Mouse (Mus musculus): ENCODE results near the gene Zranb1.
A peak's percentile ranks its signal among the peaks of the same experiment; 100 is the strongest.

Gene Zranb1

DNA sequence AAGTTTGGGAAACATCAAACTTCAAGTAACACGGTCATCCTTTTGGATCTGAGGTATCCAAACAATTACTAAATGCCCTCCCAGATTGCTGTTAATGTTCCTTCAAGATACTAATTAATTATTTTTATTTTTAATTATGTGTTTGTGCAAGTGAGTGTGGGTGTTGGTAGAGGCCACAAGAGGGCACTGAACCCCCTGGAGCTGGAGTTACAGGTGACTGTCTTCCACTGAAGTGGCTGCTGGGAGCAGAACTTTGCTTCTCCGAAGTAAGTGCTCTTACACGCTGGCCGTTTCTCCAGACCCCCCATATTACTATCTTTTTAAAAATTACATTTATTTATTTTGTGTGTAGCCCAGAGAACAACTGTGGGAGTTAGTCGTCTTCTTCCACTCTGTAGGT lies 887 bp upstream of the Zranb1 start:
- DNase-seq = peak in 1 of 2 experiments; percentile 12

DNA sequence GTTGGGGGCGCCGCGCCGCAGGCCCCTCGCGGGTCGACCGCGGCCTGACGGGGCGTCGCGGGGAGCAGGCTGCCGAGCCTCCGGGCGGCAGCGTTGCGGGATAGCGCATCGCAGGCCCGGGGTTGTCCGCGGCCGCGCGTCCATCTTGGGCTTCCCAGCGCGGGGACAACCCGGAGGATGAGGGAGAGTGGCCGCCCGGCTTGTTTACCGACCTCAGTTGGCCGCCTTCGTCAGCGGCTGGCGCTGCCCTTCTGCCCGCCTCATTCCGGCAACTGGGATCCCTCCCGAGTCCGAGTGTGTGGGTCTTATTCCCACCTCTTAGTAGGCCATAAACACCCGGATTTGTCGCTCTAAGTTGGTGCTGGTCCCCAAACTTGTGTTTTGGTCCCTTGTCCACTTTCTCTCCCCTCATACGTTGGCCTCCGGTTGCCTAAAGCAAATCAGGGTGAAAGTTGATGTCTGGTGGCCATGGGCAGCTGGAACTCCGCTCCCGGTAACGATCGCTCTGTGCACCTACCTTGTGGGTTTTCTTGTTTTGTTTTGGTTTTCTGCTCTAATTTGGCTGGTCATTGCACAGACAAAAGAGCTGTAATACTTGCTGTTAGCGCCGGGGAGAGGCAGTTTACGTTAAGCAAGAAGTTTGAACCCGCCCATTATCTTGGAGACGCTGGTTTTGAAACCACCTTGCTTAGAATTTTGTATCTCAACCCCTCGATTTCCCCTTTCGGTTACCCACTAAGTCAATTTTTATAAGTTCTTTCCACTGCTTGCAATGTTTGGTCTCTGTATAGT lies 814 bp downstream of the Zranb1 start:
- no peak for DNase-seq

DNA sequence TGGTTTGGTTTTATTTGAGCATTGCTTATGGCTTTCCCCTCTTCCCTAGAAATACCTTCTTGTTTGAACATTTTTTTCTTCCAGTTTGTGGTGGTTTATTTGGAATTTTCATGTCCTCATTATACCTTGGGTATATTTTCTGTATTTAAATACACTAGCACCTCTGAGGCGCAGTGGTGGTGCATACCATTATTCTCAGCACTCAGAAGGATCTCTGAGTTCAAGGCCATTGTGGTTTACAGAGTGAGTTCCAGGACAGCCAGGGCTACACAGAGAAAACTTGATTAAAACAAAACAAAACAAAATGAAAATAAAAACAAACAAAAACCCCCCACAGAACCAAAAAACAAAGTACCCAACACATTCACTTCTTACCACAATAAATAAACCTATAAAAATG lies 2.4 kb downstream of the Zranb1 start:
- no peak for DNase-seq

DNA sequence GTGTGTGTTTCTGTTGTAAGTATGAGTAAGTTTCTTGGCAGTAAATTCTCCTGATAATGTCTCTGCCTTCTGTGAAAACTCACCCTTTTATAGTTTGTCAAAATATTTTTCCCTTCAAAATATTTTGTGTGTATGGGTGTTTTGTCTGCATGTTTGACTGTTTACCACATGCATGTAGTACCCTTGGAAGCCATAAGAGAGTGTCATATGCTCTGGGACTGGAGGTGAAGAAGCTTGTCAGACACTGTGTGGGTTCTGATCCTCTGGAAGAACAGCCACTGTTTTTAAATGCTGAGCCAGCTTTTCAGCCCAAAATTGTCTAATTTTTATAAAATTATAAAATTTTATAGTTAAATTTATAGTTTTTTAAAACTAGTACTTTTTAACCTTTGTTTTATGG lies 3.8 kb downstream of the Zranb1 start:
- DNase-seq = no peak

DNA sequence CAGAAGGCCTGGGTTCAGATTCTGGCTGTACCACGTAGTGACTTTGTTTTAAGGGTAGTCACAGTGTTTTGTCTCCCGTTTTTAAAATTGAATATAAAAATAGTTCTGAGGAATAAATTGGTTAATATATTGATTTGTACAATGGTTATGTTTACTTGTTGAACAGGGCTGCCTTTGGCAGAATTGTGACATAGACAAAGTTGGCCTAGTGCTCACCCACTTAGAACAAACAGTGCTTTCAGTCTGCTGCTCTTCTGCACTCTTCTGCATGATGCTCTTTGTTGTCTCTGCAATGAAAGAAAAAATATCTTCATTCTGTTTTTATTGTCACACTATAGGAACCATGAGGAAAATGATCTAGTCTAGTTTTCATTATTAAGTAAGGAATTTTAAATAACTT lies 8.2 kb downstream of the Zranb1 start:
- no peak for DNase-seq

DNA sequence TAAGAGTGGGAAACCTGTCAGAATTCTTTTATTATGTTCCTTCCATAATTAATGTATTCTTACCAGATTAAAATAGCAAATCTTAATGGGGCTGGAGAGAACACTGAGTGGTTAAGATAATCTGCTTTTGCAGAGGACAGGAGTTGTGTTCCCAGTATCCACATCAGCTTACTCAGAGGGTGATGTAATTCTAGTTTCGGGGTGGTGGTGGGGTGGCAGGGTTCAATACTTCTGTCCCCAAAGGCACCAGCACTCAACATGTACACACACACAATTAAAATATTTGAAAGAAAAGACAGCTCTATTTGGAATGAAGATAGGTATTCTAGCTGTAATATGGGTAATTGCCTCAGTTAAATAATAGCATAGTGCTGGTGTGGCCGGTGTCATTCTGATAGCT lies 9.6 kb downstream of the Zranb1 start:
- no peak for DNase-seq

DNA sequence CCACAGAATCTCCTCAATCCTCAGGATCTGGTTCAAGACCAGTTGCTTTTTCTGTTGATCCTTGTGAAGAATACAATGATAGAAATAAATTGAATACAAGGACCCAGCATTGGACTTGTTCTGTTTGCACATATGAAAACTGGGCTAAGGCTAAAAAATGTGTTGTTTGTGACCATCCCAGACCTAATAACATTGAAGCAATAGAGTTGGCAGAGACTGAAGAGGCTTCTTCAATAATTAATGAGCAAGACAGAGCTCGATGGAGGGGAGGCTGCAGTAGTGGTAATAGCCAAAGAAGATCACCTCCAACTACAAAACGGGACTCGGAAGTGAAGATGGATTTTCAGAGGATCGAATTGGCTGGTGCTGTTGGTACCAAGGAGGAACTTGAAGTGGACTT lies 19.0 kb downstream of the Zranb1 start:
- DNase-seq = no peak

DNA sequence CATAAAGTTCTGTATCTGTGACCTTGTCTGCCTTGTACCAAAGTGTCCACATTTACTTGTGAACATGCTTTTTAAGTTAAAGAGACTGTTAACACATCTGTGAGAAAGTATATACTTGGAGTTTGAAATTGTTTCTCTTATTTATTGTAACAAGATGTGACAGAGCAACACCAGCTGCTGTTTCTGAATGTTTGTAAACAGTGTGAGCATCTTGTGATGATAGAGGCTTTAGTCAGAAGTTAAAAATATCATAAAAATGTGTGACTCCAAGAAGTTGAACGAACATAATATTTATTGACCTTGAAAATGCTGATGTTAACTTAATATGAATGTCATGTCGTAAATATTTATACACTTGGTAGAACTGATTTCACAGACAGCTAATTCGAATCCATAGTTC lies 19.7 kb downstream of the Zranb1 start:
- no peak for DNase-seq

DNA sequence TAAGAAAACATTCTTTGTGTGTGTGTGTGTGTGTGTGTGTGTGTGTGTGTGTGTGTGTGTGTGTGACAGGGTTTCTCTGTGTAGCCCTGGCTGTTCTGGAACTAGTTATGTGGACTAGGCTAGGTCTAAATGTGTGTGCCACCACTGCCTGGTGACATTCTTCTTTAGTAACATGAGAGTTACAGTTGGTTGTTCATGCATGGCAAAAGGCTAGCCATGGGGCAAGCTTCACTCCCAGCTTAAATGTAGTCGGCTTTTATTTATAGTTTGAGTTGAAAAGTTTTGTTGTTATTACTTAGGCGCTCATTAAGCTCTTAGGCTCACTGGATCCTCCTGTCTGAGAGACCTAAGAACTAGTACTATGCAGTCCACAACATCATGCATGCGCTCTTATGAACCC lies 33.5 kb downstream of the Zranb1 start:
- no peak for DNase-seq

DNA sequence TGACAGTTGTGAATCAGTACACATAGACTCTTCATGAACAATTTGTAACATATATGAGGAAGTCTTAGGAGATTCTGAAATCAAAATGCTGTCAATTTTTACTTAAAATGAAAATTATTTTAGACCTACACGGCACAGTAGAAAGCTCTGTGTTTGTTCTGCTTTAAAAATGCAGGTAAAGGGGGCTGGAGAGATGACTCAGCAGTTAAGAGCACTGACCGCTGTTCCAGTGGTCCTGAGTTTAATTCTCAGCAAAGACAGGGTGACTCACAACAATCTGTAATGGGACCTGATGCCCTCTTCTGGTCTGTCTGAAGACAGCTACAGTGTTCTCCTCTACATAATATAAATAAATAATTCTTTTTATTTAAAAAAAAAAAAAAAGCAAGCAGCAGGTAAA lies 34.8 kb downstream of the Zranb1 start:
- no peak for DNase-seq

DNA sequence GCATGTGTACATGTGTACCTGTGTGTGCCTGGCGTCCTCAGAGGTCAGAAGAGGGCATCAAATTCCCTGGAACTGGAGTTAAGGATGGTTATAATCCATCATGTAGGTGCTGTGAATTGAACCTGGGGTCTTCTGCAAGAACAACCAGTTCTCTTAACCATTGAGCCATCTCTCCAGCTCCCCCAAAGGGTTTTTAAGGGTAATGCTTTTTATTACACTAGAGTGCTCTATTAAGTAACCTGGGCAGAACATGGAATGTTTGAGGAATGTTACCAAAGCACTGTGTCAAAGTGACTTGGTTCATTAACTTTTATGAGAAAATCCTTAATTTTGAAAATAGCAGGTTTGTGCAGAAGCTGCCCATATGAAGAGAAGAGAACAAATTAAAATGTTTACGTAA lies 41.1 kb downstream of the Zranb1 start:
- DNase-seq = no peak

DNA sequence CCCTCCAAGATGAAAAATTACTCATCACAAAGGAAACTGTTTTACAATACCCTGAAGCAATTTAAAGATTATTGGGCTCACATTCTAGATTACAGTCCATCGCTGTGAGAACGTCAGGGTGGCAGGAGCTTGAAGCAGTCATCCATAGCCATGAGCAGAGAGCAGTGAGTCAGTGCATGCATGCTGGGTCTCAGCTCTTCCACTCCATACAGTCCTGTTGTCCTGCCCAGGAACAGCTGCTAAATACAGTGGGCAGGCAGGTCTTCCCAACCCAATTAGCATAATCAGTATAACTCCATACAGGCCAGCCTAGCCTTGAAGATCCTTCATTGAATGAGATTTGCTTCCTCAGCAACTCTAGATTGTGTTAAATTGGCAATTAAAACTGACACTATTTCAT lies 45.1 kb downstream of the Zranb1 start:
- DNase-seq = no peak

DNA sequence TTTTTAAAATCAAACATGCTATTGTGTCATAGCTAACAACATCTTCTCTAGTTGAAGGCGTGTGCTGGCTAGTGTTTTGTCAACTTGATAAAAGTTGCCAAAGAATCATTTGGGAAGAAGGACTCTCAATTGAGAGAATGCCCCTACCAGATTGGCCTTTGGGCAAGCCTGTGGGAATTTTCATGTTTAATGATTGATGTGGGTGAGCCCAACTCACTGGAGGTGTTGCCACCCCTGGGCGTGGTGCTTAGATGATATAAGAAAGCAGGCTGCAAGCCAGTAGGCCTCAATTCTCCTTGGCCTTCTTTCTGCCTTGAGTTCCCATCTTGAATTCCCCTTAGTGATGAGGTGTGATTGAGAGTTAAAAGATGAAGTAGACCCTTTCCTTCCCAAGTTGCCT lies 47.0 kb downstream of the Zranb1 start:
- DNase-seq = no peak

DNA sequence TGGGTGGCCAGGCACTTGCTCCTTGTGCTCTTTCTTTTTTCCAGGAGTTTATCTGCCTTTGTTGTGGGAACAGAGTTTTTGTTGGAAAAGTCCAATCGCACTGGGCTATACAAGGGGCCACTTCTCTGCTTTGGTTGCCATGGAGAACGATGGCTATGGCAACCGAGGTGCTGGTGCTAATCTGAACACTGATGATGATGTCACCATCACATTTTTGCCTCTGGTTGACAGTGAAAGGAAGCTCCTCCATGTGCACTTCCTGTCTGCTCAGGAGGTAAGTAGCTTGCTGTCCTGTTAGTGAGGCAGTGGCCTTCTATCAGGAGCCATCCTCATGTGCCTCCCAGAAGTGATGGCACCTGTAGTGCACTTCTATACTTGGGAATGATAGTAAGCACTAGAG lies 51.7 kb downstream of the Zranb1 start:
- no peak for DNase-seq

DNA sequence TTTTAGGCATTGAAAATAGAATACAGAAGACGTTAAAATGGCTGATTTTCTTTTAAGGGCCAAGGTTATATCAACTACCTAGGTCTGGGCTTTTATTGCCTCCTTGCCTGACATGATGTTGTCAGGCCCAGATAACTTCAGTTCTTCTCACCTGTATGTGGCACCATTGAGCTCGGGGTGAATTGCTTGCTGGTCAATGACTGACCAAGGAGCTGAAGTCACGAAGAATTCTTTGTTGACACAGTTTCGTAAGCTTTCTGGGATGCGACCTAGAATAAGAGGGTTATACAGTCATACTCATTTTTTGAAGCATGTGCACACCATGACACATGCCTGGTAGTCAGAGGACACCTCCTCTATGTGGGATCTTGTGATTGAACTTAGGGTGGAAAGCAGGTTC lies 58.9 kb downstream of the Zranb1 start:
- no peak for DNase-seq

DNA sequence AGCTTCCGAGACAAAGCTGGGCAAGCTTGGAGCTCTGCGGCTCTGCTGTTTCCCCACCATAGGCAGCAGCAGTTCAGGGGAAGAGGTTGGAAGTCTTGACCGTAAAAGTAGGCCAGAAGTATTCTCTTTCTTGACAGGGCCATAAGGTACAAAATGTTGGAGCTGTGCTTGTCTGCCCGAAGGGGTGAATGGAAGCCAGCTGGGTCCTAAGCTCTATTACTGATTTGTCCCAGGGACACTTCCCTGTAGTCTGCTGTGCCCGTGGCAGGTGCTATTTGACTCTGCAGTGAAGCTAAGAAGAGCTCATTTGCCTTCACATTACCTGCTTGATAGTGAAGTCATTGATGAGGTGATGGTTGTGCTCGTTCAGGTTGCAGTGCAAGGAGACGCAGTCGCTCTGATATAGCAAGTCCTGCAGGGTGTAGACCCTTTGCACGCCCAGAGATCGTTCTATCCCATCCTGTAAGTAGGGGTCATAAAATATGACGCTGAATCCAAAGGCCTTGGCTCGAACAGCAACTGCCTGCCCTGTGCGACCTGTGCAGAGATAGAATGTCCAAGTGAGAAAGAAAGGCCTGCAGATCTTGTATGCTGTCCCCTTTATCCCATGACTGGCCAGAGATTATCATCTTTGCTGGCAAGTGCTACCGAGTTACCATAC lies 60.4 kb downstream of the Zranb1 start:
- no peak for DNase-seq

DNA sequence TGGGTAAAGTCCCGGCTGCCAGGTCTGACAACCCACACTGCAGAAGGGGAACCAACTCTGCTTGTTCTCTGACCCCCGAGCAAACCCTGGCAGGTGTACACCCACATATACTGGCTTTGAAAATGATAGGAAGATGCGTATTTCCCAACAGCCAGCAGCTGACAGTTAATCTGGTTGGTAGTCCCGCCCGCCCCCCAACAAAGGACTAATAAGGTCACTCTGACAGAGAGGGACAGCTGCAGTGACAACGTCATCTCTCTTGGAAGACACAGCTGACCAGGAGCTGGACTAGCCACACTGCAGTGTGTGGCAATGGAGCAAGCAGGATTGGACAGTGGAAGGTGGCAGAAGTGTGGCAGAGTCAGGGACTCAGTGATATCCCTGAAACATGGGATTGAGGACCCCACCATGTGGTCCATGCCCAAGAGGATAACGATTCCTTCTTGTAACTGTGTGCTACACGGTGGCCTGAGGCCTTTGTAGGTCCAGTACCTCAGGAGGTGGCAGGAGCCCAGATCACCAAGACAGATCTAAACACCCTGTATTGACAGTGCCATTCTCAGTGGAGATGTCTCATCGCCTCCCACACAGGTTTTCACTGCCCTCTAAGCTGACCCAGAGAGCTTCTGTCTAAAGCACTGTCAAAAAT lies 62.1 kb downstream of the Zranb1 start:
- no peak for DNase-seq

DNA sequence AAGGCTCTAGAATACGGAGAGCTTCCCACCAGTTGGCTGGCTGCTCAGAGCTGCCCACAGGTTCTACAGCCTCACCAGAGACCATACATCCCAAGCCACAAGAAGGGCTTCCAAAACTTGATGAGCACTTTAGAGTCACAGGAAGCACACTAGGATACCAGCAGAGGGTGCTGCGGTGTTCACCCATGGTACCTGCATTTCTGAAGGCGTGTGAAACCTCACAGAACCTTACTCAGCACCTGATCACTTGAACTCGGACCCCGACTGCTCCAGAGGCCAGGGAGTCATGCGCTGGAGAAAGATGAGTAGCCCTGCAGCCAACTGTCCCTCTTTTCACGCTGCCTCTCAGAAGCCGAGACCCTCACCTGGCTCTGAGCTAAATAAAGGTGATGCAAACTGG lies 63.2 kb downstream of the Zranb1 start:
- no peak for DNase-seq

DNA sequence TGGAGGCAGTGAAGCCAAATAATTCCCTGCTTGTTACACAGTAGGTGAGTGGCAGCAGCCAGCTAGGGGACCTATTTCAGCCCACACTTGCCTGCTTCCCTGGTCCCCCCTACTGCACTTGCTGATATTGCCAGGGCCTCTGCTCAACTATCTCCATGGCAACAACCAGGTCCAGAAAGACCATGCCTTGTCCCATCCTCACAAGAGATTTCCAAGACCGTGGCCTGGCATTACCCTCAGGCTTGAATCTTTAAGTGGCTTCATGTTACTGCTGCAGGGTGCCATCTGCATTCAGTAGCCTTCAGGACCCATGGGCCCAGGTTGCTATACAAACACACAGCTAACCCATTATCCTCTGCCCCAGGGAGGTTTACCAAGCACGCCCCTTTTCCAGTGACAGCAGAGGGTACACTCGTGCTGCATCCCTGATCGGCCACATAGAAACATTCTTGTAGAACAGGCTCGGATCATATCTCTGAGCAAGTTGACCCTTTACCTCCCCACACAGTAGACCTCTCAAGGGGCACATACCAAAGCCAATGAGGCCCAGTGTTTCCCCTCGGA lies 63.8 kb downstream of the Zranb1 start:
- no peak for DNase-seq

DNA sequence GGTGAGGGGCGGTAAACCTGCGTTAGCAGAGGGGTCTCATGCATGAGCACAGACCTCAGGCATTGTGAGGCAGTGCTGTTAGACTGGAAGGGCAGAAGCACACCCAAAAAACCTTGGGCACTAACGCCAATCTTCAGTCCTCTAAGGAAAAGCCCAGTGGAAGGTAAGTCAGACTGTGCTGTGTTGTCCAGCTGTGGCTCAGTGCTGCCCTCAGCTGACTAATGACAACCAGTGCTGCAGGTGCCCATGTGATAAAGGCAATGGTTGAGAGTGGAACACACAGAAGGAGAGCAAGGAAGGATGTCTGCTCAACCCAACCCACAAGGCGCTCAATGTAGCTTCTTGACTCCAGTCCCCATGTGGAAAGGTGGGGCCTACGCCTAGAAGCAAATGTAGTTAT lies 65.4 kb downstream of the Zranb1 start:
- DNase-seq = no peak

DNA sequence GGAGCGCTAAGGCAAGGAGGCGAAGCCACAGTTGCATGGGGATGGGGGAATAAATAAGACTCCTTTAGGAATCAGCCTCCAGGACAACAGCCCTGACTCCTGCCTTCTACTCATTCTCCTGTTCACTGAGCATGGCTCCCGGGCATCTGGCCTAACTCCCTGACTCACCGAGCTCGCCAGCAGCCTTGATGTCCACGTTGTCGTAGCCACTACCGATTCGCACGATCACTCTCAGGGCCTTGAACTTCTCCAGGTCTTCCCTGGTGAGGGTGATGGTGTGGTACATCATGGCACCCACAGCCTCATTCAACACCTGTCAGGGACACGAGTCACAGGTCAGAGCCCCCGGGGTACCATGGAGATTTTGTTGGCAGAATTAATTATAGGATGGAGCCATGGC lies 67.7 kb downstream of the Zranb1 start:
- DNase-seq = no peak

DNA sequence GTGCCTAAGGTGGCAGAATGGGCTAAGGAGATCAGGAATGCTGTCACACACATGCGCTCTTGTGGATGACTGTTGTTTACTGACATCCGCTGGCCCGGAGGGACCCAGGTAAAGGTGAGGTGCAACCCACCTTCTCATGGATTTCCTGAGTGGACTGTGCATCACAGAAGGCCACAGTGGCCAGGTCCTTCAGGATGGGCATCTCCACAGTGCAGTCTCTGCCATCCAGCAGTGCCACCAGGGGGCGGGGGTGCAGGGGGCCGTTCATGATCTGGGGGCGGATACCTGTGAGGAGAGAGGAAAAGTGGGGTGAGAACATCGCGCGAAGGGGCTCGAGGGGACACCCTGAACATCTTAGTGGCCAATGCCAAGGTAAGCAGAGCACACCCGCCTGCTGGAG lies 68.1 kb downstream of the Zranb1 start:
- no peak for DNase-seq

DNA sequence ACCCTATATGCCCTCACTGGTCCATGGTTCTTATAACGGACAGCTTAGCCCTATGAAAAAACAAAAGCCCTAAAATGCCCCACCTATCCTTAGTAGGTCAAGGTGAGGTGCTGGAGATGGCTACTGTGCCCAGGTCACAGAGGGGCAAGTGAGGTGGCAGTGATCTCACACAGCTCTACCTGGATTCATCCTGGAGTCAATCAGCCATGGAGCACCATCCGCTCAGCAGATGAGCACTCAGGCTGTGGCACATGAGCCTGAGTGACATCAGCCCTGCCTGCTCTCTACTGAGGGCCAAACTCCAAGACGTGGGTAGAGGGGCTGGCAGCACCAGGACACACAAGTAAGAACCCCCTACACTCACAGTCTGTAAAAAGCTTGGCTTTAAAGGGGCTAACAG lies 70.4 kb downstream of the Zranb1 start:
- DNase-seq = no peak

DNA sequence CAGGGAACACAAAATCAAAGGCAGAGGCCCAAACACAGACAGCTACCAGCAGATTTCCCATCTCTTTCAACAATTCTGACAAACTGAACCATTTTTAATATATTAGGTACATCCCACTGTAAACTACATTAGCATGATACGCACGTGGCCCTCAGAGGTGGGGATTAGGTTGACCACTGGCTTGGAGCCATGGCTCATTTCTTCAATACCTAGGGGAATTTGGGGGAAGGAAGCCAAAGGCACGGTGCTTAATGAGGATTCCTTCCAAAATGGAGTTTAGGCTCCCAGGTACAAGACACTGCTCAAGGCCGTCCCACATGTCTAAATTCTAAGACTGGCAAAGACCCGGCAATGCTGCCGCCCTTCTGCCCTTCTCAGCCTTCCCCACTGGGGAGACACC lies 71.3 kb downstream of the Zranb1 start:
- no peak for DNase-seq

Measured in thymus, postnatal 36 days (tissue).